Mouse (Mus musculus) left cerebral cortex, postnatal 36 days (tissue): Measurements from ENCODE around the gene 1700024P04Rik. TPM values are rescaled to one million over a fixed set of nuclear protein-coding genes. Genes with fewer than 3 reads are reported as not detected.
"Not testable (repeated sequence)": the region's sequence is repeated elsewhere in the genome, so short reads cannot be mapped to it uniquely, and the experiment has no call there.

Experiments used
- DNase-seq, 2 experiments: peaks; one replicate each; pipeline ENCODE4 v3.0.0; 2021 to 2022; ENCODE audit warnings: low spot score in 2 of 2, mixed read lengths in 1 of 2
- intact Hi-C: fragments of 180-260 bp; cut with DNase I; formaldehyde crosslinking; loops from one replicate; pipeline ENCODE4 v1.15.1; 2025
- total RNA-seq, 2 experiments: library from RNA; stranded (reverse); gene quantifications; 2 replicates each; pipeline ENCODE4 v1.2.3; 2021

1700024P04Rik gene
- total RNA-seq: not detected

DNA sequence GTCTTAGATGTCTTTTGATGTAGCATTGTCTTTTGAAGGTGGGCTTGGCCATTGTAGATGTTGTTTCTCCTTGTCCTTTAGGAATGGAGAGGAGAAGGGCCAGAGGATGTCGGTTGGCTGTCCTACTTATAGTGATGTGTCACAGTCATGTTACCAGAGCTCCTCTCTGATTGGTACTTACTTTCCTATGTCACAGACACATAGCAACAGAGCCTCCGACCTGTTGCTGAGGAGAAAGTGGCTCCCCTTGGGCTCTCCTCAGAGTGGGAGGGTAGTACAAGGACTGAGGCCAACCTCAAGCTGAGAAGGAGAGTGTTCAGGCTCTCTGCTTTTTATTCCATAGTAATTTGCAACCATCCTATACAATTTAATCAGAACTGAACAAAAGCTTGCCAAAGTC is at the start of gene 1700024P04Rik:
Gene 1700024P04Rik, minus strand, starts transcription at position 101 of the 400 bp plus-strand sequence.
- intact Hi-C loops: no loop called here
- no peak for DNase-seq

DNA sequence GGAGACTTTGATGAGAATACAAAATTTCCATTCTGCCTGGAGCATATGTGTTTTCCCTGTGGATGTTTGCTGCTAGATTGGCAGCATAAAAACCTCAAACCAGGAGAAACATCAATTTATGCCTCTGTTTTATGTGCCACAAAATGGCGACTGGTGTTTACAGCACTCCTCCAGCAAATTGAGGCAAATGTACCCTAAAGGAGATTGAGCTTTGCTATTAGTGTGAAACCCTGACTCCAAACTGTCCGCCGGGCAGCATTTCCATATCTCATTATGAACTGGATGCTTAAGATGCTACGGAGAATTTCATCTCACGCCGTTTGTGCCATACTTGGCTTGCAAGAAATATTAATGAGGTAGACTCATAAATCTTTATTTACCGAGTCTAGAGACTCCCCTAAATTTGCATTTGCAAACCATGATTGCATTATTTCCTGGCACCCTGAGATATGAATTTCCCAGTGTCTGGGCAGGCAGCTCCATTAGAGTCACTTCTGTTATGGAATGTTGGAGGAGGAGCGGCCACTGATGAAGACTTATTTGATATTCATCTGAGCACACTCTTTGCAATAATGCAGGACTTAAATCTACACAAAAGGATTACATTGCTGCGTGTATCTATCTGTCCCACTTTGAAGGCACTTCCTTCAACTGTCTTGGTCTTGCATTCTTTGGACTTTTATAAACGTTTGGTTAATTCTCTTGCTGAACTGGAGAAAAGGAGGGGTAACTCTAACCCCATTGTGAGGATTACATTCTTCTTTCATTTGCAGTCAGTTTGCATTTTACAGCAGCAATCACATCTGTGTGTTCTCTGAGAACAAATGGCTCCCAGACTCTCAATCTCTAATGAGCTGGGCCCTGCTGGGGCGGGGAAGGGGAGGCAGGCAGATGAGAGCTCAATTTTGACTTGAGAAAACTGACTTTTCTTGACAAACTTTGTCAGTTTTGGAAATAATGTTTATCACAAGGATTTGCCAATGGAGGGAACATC is 47.2 kb upstream of the 1700024P04Rik start:
- DNase-seq: no peak
- intact Hi-C loops: no loop called here

DNA sequence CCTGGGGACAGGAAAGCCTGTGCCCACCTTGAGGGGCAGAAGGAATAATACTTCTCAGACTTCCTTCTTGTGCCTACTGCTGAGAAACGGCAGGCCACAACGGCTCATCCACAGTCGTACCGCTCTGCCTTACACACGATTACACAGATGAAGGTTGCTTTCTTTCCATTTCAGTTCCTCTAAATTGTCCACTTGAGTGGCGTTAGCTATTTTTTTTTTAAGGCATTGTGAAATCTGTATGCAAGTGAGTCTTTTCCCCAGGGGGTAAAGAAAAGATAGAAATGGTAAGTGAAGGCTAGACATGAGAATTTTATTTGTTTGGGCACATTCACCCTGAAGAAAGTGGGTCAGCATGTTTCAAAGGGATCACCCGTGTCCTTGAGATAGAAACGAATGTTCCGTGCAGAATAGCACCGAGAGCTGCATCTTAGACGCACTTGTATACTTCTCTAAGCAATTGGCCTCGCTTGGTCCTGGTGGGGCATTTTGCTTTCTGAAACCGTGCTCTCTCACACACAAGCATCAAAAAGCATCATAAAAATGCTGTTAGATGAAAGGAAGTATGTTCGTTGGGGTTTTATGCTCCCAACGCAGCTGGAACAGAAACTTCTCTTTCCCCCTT is 46.3 kb upstream of the 1700024P04Rik start:
- intact Hi-C loops: no loop called here
- no peak for DNase-seq

DNA sequence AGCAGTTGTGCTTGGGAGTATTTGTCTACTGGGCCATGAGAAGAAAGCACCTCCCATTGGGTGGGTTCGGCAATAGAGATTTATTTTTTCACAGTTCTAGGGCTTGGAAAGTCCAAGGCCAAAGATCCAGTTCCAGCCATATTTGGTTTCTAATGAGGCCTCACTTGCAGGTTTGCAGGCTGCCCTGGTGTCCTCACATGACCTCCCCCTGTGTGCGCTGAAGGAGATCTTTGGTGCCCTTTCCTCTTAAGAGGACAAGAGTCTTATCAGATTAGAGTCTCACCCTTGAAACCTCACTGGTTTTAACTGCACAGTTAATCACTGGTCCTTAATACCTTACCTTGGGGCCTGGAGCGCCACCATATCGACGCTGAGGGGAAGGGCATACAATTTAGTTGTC is 40.9 kb upstream of the 1700024P04Rik start:
- no peak for DNase-seq
- intact Hi-C loops: no loop called here

DNA sequence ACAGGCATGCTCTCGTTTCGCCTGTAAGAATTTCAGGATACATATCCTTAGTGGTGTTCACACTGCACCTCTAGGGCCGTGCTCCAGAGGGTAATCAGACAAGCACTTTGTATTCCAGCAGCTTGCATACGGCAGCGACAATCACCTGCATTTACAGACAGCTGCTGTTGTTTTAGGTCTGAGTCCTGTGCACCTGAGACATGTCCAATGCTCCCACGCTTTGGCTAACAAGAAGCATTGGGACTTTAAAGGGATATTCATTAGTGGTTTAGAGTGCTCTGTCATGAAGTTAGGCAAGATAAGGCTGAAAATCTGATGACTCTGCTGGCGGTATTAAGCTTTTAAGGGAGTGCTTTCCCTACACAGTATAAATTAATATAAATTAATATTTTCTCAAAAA is 37.7 kb upstream of the 1700024P04Rik start:
- intact Hi-C loops: no loop called here
- no peak for DNase-seq

DNA sequence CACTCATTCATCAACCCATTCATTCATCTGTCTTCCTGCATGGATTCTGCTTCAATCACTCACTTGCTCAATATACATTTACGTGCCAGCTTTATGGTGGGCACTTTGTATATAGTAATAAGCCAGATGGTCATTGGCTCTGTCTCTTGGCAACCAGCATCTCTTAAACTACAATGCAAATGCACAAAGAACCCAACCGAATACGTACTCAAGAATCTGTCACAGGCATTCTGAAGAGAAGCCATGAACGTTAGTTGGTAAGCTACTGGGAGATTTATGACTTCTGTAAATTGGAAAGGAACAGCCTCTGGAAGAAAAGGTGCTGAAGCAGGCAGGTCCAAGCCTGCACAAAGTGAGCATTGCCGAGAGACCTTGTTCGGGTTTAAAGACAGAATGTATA is 36.8 kb upstream of the 1700024P04Rik start:
- no peak for DNase-seq
- intact Hi-C loops: no loop called here

DNA sequence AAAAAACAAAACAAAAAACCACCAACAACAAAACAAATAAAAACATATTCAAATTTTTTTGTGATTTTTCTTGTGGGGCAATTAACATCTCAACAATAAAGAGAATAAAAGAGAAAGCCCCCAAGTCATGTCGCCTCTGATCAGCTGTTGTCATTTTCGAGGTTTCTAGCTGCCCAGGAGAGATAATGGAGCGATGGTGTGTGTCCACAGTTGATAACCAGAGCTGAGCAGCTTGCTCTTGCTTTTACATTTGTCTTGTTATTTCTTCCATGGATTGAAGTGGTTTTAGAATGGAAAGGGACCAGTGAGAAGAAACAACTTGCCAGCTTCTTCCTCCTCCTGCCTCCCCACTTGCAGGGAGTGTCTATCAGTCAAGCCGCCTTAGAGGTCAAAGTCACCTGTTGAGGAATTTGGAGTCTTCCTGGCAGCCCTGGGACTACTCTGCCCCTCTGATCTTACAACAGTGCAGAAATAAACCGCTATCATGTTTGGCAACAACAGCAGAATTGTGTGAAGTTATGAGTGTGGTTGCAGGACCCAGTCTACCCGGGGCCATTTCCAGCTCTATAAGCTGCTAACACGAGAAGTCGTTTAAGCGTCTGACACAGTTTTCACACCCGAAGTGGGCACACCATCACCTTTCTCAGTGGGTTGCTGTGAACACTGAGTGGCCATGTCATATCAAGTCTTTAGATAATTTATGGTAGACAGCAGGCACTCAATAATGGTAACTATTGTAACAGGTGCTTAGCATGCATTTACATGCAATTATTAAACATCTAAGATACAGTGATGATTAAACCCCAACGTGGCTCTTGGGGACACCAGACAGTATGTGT is 35.7 kb upstream of the 1700024P04Rik start:
- intact Hi-C loops: no loop called here
- no peak for DNase-seq

DNA sequence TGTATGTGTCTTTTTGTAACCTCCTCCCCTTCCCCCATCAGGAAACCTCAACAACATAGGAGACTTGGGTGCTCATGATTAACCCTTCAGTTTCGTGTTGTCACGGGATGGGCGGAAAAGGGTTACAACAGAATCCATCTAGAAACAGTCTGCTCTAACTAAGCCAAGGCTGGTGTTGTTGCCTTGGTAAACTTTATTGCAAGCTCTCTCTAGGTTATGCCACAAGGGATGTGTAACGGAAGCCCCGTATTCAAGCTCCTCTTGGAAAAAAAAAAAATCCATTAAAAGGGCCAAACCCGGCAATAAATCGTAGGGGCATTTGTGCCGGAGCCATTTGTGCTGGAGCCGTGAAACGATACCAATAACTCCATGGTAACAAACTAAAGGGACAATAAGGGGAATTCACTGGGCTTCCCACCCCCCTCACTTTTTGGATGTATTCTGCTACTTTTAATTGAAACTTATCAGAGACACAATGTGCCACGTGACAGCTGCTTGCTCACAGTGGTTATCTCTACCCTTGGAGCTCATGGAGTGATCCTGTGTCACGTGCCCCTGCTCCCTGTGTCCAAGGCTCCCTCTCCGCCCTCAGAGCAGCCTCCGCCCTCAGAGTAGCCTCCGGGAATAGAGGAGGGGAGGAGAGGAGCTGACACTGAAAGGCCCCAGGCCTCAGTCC is 34.3 kb upstream of the 1700024P04Rik start:
- DNase-seq: no peak
- intact Hi-C loops: no loop called here

DNA sequence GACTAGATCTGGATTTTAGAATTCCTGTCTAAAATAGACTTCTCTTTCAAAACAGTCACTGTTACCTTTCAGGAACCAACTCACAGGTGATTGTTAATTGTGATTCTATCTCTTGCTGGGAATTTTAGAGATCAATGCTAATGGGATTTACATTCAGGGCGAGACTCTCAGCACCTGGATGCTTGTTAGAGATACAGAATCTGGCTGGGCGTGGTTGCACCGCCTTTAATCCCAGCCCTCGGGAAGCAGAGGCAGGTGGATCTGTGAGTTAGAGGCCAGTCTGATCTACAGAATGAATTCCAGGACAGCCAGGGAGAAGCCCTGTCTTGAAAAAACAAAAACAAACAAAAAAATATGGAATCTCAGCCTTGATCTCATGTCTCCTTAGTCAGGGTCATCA is 32.3 kb upstream of the 1700024P04Rik start:
- no peak for DNase-seq
- intact Hi-C loops: no loop called here

DNA sequence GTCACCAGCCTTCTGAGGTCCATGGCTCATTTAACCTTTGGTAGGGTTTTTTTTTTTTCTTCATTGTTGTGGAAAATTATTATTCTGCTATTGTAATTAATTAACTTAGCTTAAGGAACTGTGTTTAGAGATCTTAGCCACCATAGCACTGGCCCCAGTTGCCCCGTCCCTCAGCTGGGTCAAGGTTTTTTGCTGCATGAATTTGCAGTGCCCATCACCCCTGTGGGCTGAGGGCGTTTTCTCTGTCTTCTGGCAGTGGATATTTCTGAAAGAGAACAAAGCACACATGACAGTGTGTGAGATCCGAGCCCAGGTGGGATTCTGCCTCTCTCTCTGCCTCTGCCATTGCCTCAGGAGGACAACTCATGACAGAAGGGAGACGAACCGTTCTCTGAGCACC is 28.5 kb upstream of the 1700024P04Rik start:
- intact Hi-C loops: no loop called here
- DNase-seq: no peak

DNA sequence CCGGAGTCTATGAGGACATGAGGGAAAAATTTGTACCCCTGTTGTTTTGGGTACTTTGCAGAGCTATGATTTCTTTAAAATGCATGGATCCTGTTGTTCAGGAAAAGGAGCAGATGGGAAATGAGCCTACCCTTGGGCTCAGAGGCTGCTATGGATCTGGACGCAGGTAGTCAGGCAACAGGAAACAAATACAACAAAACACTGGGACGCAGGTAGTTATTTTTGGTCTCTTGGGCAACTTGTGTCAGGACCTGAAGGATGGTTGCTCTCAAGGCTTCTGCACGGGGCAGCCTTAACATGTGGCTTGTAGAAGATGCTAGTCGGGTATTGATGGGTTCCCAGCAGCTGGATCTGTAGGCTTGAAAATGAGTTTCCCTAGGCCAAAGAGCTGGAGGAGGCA is 23.6 kb upstream of the 1700024P04Rik start:
- intact Hi-C loops: no loop called here
- no peak for DNase-seq

DNA sequence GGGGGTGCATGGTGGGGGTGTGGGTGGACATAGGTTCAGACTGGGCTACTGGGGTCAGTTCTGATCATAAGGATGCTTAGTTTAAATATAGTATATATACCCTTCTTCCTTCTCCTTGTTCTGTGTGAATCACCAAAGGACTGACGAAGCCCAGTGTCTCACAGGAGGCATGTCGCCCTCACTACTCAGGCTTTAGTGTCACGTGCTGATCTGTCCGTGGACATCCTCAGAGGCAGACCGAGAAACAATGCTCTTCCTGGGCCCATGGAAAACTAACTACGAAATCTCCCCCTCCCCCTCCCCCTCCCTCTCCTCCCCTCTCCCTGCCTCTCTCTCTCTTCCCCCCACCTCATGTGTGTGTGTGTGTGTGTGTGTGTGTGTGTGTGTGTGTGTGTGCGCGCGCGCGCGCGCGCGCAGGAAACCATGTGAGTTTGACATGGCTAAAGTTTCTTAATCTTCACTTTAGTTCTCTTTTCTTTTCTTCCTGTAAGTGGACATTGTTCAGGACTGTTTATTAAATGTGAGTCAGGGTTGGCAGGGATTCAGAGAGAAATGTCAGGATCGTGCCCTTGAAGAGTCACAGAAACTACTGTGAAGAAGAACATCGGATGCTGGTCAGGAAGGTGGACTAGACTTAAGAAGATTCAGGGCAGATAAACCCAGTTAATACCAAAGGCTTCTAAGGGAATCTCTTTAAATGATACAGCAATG is 22.2 kb upstream of the 1700024P04Rik start:
- no peak for DNase-seq
- intact Hi-C loops: no loop called here

DNA sequence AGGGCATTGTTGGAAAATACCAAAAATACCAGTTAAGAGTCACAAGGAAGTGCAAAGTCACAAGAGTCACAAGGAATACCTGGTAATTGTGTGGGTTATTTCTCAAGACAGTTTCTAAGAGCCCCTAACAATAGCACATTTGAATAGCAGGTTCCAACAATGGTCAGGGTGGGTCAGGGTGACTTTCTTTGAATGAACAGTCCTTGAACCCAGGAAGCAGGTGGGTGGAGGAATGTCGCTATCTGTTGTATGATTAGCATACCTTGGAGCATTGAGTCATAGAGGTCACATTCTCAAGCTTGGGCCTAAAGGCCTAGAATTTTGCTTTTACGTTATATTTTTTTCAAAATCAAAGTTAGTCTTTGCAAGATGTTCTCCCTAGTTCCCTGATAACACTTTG is 17.3 kb upstream of the 1700024P04Rik start:
- DNase-seq, intact Hi-C loops: not testable (repeated sequence)

DNA sequence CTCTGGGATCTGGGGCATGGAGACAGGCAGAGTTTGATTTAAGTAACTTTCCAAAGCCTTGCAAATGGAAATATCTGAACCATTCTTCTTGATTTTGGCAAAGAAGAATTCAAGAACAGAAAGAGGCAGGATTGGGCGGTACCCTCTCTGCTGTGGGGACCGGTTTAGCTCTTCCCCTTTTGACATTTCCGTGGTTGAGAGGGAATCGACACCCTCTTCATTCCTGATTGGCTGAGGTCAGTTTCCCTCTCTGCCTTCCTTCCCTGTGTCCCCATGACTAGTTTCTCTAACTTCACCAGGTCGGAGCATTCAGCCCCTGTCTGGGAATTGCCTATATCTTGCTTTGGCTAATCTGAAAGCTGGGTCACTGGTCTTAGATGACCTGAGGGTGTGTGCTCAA is 12.7 kb upstream of the 1700024P04Rik start:
- intact Hi-C loops: no loop called here
- no peak for DNase-seq

DNA sequence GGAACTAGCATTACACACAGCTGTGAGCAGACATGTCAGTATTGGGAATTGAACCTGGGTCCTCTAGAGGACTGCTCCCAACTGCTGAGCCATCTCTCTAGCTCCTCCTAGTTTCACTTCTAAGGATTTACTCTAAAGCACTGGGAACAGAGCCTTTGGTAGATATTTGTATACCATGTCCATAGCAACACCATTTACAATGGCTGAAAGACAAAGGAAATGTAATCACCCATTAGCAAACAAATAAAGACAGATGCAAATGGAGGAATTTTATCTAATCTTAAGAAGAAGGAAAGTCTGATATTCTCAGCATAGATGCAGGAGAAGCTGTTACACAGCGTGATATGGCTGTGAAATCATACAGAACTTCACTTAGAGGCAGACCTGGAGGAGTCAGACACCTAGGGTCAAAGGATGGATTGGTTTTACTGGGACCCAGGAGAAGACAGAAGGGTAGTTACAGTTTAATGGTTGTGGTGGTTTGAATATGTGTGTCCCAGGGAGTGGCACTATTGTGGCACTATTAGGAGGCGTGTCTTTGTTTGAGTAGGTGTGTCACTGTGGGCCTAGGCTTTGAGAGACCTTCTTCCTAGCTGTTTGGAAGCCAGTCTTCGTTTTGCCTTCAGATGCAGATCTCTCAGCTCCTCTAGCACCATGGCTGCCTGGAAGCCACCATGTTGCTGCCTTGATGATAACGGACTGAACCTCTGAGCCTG is 7.1 kb downstream of the 1700024P04Rik start:
- intact Hi-C loops: loop anchor here (2.0 kb wide), 1 partner anchor 60 kb away; no protein-coding TSS in a partner anchor
- DNase-seq: no peak

DNA sequence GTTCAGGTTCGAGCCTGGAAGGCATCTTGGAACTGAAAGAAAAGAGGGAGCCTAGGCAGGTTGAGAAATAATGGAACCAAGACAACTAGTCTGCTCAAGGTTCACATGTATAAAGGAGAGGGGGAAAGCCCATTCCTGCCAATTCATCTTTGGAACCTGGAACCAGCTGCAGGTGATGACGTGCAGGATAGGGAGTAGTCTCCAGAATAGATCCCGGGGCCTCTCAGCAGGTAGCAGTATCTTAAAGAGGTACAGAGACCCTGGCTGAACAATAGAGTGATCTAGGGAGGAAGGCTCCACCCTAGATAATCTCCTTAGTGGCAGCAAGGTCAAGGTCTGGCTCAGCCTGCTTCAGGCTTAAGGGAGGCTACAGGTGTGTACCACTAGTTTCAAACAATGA is 8.3 kb downstream of the 1700024P04Rik start:
- not testable (repeated sequence) for DNase-seq
- intact Hi-C loops: loop anchor here (2.0 kb wide), 1 partner anchor 61 kb away; no protein-coding TSS in a partner anchor

DNA sequence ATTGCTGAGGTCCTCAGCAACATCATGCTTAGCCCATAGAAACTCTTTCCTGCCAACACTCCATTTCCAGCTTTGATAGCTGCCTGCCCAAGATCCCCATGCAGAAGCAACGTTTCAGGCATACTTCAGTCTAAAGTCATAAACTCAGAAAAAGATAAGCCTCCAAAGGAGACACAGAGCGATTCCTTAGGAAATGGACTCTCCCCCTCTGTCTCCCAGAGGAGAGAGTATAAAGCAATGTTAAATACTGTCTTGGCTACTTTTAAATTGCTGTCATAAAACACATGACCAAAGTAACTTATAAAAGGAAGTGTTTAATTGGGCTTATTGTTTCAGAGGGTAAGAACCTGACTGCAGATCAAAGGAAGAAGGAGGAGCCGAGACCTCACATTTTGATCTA is 12.3 kb downstream of the 1700024P04Rik start:
- no peak for DNase-seq
- intact Hi-C loops: no loop called here

DNA sequence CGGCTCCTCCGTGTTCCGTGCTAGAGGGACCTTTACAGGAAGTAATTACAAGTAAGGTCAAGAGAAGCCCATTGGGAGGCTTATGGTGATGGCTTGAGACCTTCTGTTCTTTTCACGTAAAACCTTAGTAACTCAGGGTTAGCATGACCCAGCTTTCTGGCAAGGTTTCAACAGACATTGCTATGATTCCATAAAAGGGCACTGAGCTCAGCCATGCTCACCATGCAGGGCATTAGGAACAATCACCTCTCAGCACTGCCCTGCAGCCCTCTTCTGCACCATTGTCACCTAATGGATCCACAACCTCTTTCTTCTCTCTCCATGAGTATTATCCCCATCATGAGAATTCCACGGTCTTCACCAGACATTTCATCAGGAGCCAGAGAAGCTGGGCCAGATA is 12.7 kb downstream of the 1700024P04Rik start:
- intact Hi-C loops: no loop called here
- no peak for DNase-seq
